Mouse (Mus musculus): ENCODE measurements around the gene 4921536K21Rik. TPM values are rescaled to one million over a fixed set of nuclear protein-coding genes. Genes with fewer than 3 reads are reported as not detected.
A peak's percentile ranks its signal among the peaks of the same experiment; 100 is the strongest.

4921536K21Rik gene
- polyA plus RNA-seq (2011; ENCODE audit: insufficient read depth, insufficient read length, low replicate concordance, missing spikeins): 0.38 and 0.77 TPM in 2 replicates

DNA sequence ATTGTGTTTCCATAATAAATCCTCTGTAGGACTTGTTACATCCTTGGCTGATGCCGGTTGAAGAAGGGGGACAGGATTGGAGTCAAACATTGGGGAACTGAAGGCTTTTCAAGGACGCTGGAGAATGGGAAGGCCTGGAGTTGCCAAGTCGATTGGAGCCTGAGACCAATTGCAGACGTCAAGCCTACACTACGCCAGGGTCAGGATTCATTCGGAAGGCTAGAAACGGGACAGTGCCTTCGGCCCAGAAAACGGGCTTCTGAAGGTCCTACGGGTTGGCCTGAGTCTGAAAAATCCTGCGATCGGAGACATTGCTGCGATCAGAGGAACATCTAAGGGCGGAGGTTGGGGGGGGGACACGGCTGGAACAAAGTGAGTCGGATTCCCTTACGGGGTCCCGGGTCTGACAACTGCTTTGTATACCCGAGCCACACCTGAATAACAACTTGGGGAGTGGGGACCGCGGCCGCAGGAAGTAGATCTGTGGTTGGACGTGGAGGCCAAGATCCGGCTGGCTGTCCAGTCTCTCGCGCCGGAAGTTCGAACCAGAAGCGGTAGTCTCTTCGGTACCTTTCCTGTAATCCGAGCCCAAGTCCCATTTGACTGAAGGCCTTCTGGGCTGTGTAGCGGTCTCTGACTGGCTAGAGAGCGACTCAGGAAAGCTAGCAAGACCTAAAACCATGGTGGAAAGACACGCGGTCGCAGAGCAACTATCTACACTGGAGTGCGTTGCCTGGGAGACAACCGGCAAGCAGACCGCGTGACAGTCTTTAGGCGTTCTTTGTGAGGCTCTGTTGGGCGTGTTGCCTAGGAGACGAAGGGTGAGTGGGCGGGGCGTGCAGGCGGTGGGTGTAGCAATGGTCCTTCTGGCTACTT, at the start of gene 4921536K21Rik, which contains the start of gene Dusp18:
Gene 4921536K21Rik (minus strand): TSS at position 693 of the 876 bp plus-strand sequence.
Gene Dusp18 (plus strand): TSS at position 835 of the 876 bp plus-strand sequence.
- WGBS: 17% methylated on average over 46 of the region's 46 CpGs
- TF ChIP-seq POLR2A (IDR thresholded peaks at IDR 0.05; ENCODE audit: borderline replicate concordance, control insufficient read depth, low read depth, low read length): no peak
- no peak for TF ChIP-seq CTCF (IDR thresholded peaks at IDR 0.05; ENCODE audit: control insufficient read depth, insufficient read depth, low read length)
- Histone ChIP-seq H3K4me1 (ENCODE audit: control insufficient read depth, insufficient read depth, low read length) (no peaks in the 10 kb centered on the region; the same call in 1 of the 2 replicates), H3K27ac (ENCODE audit: control insufficient read depth, insufficient read depth, low read depth, low read length, poor library complexity) (no peak within 1 kb of the TSS), H3K4me3 (replicated peaks; ENCODE audit: control insufficient read depth, low read depth, low read length) (peak within 1 kb of the TSS; percentile 63)

DNA sequence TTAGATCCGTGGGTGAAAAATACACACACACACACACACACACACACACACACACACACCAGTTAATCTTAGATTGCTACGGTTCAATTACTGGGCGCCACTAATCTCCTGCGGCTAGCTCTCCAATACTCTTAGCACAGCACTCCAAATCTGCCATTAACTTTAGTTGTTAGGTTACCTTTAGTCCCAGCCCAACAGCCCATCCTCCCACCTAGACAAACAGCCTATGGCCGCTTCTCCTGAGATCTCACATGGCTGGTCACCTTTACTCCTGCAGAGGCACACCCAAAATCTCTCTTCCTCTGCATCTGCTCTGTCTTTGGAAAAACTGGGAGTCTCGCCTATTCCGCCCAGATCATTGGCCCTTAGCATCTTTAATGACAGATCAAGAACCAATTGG, 46.5 kb upstream of the 4921536K21Rik start:
- no peaks in the 10 kb centered on the region for H3K4me1 ChIP-seq (ENCODE audit: control insufficient read depth, insufficient read depth, low read length)
- H3K27ac ChIP-seq (ENCODE audit: control insufficient read depth, insufficient read depth, low read depth, low read length, poor library complexity): no peak overlapping the region
- no peak for TF ChIP-seq POLR2A (IDR thresholded peaks at IDR 0.05; ENCODE audit: borderline replicate concordance, control insufficient read depth, low read depth, low read length)
- no peak for TF ChIP-seq CTCF (IDR thresholded peaks at IDR 0.05; ENCODE audit: control insufficient read depth, insufficient read depth, low read length)
- WGBS: 81% methylated on average over 7 of the region's 7 CpGs
- H3K4me3 ChIP-seq (replicated peaks; ENCODE audit: control insufficient read depth, low read depth, low read length): no peak overlapping the region

DNA sequence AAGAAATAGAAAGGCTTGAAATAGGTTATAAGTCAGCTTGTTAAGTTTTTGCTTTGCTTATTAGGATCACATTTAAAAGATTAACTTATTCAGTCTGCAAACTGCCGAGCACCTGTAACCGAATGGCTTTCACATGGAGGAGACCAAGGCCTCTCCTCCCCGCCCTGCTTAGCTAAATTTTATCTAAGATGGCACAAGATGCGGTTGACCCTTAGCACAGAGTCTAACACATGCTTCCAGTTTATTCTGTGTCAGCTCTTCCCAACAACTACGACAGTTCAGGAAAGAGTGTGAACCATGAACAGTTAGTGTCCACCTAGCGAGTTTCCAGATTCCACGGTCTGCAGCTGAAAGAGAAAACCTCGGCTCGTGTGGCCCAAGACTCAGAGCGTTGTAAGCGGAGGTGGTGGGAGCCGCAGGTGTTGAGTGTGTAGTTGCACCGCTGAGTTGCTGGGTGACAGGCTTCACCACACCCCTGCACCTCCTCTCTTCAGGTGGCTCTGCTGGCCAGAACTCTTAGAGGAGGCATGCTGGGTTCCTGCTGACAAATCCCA, 42.5 kb upstream of the 4921536K21Rik start:
- Histone ChIP-seq H3K4me3 (replicated peaks; ENCODE audit: control insufficient read depth, low read depth, low read length) (no peak overlapping the region), H3K27ac (ENCODE audit: control insufficient read depth, insufficient read depth, low read depth, low read length, poor library complexity) (no peak overlapping the region), H3K4me1 (ENCODE audit: control insufficient read depth, insufficient read depth, low read length) (no peaks in the 10 kb centered on the region)
- no peak for TF ChIP-seq CTCF (IDR thresholded peaks at IDR 0.05; ENCODE audit: control insufficient read depth, insufficient read depth, low read length)
- no peak for TF ChIP-seq POLR2A (IDR thresholded peaks at IDR 0.05; ENCODE audit: borderline replicate concordance, control insufficient read depth, low read depth, low read length)
- 86% methylated on average over 13 of the region's 13 CpGs for WGBS

DNA sequence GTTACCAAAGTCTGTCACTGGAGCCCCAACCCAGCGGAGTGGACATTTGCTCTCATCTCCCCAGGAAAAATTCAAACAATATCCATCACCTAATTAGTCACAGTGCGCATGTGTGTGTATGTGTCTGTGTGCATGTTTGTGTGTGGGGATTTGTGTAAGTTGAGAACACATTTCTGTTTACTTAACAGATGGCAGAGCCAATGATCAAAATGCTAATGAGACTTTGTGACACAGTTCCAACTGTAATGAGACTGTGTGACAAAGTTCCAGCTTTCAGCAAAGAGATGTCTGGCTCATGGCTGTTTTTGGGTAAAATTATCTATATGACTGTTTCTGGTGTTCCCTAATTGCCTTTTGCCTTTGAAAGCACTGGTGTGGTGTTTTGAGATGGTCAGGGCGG, 41.4 kb upstream of the 4921536K21Rik start:
- TF ChIP-seq POLR2A (IDR thresholded peaks at IDR 0.05; ENCODE audit: borderline replicate concordance, control insufficient read depth, low read depth, low read length) (no peak), CTCF (IDR thresholded peaks at IDR 0.05; ENCODE audit: control insufficient read depth, insufficient read depth, low read length) (no peak)
- Histone ChIP-seq H3K27ac (ENCODE audit: control insufficient read depth, insufficient read depth, low read depth, low read length, poor library complexity) (no peak overlapping the region), H3K4me3 (replicated peaks; ENCODE audit: control insufficient read depth, low read depth, low read length) (no peak overlapping the region), H3K4me1 (ENCODE audit: control insufficient read depth, insufficient read depth, low read length) (no peaks in the 10 kb centered on the region)
- WGBS: 76% methylated on average over 3 of the region's 3 CpGs

DNA sequence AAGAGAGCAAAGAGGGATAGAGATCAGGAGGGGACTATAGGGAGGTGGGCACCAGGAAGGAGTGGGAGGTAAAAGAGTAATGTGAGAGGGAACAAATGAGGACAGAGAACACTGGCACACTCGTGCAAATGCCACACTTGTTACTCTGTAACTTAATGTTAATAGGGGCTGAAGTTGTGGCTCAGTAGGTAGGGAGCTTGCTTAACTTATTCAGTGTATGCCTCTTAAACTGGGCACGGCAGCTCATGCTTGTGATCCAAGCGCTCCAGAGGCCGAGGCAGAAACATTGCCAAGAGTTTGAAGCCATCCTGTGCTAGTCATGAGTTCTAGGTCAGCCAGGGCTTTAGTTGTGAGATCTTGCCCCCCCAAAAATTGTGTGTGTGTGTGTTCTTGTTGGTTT, 40.2 kb upstream of the 4921536K21Rik start:
- Histone ChIP-seq H3K4me3 (replicated peaks; ENCODE audit: control insufficient read depth, low read depth, low read length) (no peak overlapping the region), H3K27ac (ENCODE audit: control insufficient read depth, insufficient read depth, low read depth, low read length, poor library complexity) (no peak overlapping the region), H3K4me1 (ENCODE audit: control insufficient read depth, insufficient read depth, low read length) (no peaks in the 10 kb centered on the region)
- TF ChIP-seq POLR2A (IDR thresholded peaks at IDR 0.05; ENCODE audit: borderline replicate concordance, control insufficient read depth, low read depth, low read length): no peak
- TF ChIP-seq CTCF (IDR thresholded peaks at IDR 0.05; ENCODE audit: control insufficient read depth, insufficient read depth, low read length): no peak
- WGBS: 72% methylated on average over 4 of the region's 4 CpGs

DNA sequence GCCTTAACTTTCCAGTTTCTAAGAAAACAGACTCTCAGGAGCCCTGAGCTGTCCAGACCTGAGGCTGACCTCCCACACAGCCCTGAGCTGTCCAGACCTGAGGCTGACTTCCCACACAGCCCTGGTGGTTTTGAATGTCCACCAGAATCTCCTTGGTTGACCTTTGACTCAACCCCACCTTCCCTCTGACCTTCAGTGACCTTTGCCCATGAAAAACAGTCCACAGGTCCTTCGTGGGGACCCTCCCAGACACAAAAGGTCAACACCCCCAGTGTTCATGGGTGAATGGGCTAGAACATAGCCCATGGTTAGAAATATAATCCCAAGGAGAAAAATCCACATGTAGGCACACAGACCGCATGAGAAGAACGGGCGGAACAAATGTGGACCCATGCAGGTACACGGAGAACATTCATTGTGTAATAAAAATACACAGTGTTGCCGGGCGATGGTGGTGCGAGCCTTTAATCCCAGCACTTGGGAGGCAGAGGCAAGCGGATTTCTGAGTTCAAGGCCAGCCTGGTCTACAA, 38.9 kb upstream of the 4921536K21Rik start:
- WGBS: 81% methylated on average over 9 of the region's 9 CpGs
- TF ChIP-seq POLR2A (IDR thresholded peaks at IDR 0.05; ENCODE audit: borderline replicate concordance, control insufficient read depth, low read depth, low read length): no peak
- no peak for TF ChIP-seq CTCF (IDR thresholded peaks at IDR 0.05; ENCODE audit: control insufficient read depth, insufficient read depth, low read length)
- H3K4me1 ChIP-seq (ENCODE audit: control insufficient read depth, insufficient read depth, low read length): no peaks in the 10 kb centered on the region; the same call in 1 of the 2 replicates

DNA sequence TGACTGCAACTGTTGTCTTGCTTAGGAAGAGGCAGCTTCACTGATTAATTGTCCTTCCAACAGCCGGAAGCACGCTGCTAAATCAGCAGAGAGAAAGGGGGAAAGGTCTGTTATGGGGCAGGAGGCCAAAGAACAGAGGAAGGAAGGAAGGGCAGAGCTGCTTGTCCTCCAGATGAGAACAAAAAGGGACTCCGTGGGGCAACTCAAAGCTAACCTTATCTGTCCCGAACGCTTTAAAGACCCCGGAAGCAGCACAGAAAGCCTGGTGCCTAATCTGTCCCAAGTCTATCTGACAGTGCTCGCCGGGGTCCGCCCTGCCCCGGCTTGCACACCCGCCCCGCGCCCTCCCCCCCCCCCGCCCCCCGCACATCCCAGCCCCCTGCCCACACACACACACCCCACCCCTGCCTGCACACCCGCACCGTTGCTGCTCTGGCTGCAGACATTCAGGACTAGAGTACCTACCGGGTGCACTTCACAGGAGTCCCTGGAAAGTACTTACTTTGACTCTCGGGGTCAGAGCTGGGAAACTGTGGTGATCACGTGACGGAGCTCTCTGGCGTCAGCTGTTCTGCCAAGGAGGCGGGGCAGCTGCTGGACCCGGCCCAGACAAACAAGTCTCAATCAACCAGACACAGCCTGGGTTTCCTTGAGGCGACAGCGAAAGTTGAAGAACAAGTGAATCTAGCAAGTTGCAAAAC, 36.8 kb upstream of the 4921536K21Rik start, which contains the start of gene Tcn2:
Gene Tcn2 (minus strand): TSS at position 649 of the 701 bp plus-strand sequence.
- Histone ChIP-seq H3K27ac (ENCODE audit: control insufficient read depth, insufficient read depth, low read depth, low read length, poor library complexity) (peak within 1 kb of the TSS; percentile 50), H3K4me3 (replicated peaks; ENCODE audit: control insufficient read depth, low read depth, low read length) (peak within 1 kb of the TSS; percentile 76), H3K4me1 (ENCODE audit: control insufficient read depth, insufficient read depth, low read length) (no peaks in the 10 kb centered on the region; the same call in 1 of the 2 replicates)
- WGBS: under 1% methylated on average over 23 of the region's 26 CpGs
- no peak for TF ChIP-seq POLR2A (IDR thresholded peaks at IDR 0.05; ENCODE audit: borderline replicate concordance, control insufficient read depth, low read depth, low read length)
- TF ChIP-seq CTCF (IDR thresholded peaks at IDR 0.05; ENCODE audit: control insufficient read depth, insufficient read depth, low read length): no peak

More for the DNA sequence above, 38.9 kb upstream of the 4921536K21Rik start:
- H3K4me3 ChIP-seq (replicated peaks; ENCODE audit: control insufficient read depth, low read depth, low read length): no peak overlapping the region
- no peak overlapping the region for H3K27ac ChIP-seq (ENCODE audit: control insufficient read depth, insufficient read depth, low read depth, low read length, poor library complexity)
